Mouse (Mus musculus): Measurements from ENCODE around the gene Dcaf8.
A peak's percentile ranks its signal among the peaks of the same experiment; 100 is the strongest.

Dcaf8 gene

DNA sequence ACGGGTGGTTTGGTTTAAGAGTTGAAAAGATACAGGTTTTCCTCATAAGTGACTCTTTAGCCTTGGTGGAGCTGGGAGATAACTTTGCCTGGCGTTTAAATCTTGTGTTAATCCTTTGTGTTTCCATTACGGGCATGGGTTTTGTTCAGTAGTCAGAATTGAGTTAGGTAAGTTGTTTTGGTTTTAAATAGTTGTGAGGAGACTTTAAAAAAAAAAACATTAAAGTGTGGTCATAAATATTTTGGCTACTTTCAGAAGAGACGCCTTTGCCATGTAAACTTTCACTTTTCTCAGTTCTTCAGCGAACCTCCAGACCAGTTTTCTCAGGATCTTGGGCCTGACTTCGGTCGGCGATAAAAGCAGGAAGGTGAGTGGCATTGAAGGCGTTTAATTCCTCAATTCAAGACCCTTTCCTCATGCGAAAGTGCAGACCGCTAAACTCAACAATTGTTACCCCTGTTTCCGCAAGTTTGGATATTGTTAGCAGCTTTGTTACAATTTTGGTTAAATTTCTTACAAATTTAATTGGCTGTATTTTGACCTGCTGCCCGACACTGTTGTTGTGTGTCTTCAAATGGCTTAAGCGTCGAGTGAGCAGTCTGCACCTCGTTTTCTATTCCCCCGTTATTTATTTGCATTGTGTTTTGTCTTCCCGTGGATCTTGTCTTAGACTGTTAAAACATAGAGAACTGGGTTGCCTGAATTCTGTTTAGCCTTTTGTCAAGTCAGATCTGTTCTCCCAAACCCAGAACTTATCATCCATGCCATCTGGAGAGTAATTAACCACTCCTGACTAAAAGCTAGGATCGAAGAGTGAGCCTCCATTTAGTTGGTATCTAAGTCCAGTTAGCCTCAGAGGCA, 1.3 kb downstream of the Dcaf8 start:
- no peak for DNase-seq

GRCm38 (mm10) chr1:172154536-172154935, 6.7 kb downstream of the Dcaf8 start:
- DNase-seq, result no peak

GRCm38 (mm10) chr1:172155518-172155917, 7.6 kb downstream of the Dcaf8 start:
- DNase-seq, result no peak

- DNase-seq, result no peak
Measured at GRCm38 (mm10) chr1:172159970-172160369, 12.1 kb downstream of the Dcaf8 start.

- no peak for DNase-seq
Measured at GRCm38 (mm10) chr1:172160508-172160907, 12.6 kb downstream of the Dcaf8 start.

DNA sequence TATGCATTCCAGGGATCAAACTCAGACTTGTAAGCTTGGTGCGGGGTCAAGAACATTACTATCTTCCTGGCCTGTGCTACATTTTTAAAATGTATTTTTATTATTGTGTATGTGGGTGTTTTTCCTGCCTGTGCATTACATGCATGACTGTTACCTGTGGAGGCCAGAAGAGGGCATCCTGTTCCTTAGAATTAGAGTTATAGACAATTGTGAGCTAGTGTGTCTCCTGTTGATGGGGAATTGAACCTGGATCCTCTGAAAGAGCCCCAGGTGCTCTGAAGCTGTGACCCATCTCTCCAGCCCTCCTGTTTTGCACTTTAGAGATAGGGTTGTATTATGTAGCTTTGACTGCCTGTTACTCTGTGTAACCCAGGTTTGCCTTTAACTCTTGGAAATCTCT, 14.1 kb downstream of the Dcaf8 start:
- DNase-seq, result peak; percentile 13 to 30

DNA sequence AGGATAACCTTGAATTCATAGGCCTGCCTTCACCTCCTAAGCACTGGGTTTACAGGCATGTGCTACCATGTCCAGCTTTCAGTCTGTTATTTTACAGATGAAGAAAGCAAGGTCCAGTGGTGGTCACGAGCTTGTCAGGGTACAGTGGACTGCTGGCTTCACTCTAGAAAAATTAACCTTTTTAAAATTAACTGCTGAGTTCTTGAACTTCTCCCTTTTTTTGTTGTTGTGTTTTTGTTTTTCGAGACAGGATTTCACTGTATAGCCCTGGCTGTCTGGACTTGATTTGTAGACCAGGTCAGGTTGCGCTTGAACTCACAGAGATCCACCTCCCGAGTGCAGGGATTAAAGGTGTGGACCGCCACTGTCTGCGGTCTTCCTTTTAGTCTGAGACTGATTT, 15.1 kb downstream of the Dcaf8 start:
- no peak for DNase-seq

- DNase-seq, result no peak
Measured at GRCm38 (mm10) chr1:172167911-172168310, 20.0 kb downstream of the Dcaf8 start.

DNA sequence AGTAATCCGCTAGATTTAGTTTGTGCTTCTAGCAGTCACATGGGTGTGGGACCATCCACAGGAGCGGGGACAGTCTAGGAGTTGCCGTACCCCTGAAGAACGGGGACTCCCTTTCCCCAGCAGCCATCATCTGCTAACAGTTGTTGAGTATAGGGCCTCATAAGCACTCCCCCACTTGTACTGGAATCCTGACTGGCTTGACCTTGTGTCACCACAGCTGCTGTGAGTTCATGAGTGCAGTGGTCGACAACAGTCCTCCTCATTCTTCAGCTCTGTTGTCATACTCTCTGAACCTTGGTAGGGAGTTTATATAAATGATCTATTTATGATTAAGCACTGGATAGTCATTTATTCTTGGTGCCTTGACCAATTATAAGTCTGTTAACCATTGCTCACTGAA, 21.9 kb downstream of the Dcaf8 start:
- no peak for DNase-seq

DNA sequence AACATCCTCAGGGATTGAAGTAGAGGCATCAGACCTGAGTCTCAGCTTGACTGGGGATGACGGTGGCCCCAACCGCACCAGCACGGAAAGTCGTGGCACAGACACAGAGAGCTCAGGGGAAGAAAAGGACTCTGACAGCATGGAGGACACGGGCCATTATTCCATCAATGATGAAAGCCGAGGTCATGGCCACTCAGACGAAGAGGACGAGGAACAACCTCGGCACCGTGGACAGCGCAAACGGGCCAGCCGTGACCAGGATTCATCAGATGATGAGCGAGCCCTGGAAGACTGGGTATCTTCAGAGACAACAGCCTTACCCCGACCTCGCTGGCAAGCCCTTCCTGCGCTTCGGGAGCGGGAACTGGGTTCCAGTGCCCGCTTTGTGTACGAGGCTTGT, 24.5 kb downstream of the Dcaf8 start:
- DNase-seq, result no peak

- DNase-seq, result no peak
Measured at GRCm38 (mm10) chr1:172173181-172173580, 25.3 kb downstream of the Dcaf8 start.

GRCm38 (mm10) chr1:172177791-172178190, 29.9 kb downstream of the Dcaf8 start:
- DNase-seq, result no peak

DNA sequence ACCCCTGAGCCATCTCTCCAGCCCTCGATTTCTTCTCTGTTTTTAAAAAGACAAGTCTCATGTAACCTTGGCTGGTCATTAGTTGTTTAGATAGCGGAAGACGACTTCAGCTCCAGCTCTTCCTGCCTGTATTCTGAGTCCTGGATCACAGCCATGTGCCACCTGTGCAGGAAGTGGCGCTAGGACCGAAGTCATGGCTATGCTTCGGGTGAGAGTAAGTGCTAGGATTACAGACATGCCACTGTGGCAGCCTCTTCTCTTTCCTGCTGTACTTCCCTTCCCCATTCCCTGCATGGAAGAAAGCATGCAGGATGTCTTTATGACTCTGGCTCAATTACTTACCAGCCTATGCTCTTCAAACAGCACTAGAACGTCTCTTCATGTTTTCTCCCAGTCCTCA, 31.2 kb downstream of the Dcaf8 start:
- no peak for DNase-seq

DNA sequence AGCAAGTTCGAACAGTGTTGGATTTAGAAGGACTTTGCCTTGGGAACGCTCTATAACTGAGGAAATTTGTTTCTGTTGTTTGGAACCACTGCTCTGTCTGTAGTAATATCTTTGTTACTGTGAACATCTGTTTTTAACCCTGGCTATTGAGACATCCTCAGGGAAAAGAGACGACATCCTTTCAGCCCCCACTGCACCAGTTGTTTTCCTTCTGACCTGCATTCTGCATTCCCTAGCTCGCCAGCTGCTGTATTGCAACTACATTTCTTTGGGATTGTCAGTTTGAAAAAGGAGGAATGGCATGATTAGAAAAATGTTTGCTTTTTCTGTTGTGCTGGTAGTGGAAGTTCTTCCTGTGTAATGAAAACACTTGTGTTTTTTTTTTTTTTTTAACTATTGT, 33.0 kb downstream of the Dcaf8 start:
- DNase-seq, result no peak

GRCm38 (mm10) chr1:172181777-172182176, 33.9 kb downstream of the Dcaf8 start:
- DNase-seq, result no peak

DNA sequence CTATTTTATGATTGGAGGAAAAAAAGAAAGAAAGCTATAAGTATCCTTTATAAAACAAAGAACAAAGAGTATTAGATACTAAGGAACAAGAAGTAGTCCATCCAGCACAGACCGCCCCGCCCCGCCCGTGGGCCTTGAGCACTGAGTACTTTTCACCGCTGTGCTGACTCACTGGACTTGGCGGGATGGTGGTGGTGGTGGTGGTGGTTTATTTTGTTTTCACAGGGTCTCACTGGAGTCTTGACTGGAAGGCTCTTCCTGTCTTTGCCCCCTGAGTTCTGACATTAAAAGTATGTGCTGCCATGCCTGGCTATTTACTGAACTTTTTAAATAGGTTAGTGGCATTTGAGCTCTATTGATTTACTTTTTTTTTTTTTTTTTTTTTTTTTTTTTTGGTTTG, 35.2 kb downstream of the Dcaf8 start:
- DNase-seq, result no peak

DNA sequence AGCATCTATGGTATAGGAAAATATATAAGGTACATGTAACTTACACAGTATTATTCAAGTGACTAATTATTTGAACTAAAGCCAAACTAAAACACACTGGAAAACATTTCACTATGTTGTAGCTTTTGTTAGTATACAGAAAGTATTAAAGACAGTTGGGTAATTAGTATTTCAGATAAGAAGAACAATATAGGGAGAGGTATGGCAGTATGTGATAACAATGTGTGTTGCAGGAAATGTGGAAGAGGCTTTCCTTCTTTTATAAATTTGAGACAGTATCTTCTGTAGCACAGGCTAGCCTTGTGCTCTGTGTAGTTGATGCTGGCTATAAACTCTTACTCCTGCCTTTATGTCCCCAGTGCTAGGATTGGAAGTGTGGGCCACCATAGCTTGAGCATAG, 36.0 kb downstream of the Dcaf8 start:
- no peak for DNase-seq

GRCm38 (mm10) chr1:172186401-172187289, 38.8 kb downstream of the Dcaf8 start:
- no peak for DNase-seq

DNA sequence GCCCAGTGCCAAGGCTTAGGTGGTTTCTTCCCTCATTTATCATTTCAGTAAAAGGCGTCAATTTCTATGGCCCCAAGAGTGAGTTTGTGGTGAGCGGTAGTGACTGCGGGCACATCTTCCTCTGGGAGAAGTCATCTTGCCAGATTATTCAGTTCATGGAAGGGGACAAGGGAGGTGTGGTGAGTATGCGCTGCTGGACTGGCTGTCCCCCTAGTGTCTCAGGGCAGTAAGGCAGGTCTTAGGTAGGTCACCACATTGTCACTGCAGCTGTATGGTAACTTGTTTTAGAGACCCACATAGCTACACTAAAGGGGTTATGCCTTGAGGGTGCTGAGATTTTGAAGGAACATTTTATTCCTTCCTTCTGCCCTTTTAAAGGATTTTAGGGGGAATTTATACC, 41.0 kb downstream of the Dcaf8 start:
- no peak for DNase-seq

DNA sequence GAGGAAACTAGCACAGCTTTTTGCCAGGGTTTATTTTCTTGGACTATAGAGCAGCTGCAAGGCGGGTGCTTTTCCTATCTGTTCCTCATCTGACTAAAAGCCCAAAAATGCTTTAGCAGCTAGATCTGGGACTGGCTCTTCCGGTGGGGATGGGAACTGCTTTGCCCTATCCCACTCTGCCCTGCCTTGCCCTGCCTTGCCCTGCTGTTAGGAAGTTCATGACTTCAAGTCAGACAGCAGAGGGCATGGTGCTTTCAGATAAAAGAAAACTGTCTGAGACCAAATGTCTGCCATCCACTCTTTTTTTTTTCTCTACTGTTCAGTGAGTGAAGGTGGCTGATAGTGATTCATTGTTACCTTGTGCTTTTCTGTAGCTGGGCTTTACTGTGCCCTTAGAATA, 43.7 kb downstream of the Dcaf8 start:
- DNase-seq, result no peak

- DNase-seq, result no peak
Measured at GRCm38 (mm10) chr1:172192217-172192616, 44.3 kb downstream of the Dcaf8 start.

DNA sequence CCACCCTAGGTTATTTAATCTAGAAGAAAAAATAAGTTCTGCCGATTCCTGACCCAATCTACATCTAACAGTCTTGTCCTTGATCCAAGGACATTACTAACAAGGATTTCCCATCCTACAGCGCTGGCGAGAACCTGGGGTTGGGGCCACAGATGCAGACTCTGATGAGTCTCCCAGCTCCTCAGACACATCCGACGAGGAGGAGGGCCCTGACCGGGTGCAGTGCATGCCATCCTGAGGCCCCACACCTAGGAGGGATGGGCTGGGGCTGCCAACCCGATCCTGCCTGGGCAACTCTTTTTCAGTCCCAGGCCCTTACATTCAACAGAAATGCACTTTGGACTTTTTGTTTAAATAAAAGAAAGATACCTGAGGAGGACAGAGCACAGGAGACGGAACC, 46.6 kb downstream of the Dcaf8 start:
- DNase-seq, result no peak

DNA sequence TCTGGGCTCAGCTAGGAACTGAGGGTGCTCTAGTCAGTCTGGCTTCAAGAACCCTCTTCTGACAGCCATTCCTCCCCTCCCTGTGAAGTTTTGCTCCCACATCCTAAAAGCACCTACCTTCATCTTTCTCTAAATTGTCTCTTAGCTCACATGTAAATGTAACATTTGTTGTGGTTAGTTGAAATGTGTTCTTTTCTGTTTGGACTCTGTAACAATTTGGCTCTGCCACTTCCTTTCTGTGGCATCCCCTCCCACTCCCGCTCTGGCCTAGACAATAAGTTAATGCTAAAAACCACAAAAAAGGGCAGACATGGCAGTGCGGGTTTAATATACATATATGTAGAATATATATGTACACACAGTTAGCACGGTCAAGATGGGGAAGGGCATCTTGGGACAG, 49.3 kb downstream of the Dcaf8 start:
- no peak for DNase-seq

- no peak for DNase-seq
Measured at GRCm38 (mm10) chr1:172197851-172198250, 50.0 kb downstream of the Dcaf8 start.
